Mouse (Mus musculus): ENCODE data around the gene Rpl6. TPM values are rescaled to one million over a fixed set of nuclear protein-coding genes. Genes with fewer than 3 reads are reported as not detected.
A peak's percentile ranks its signal among the peaks of the same experiment; 100 is the strongest.
"Not testable (repeated sequence)": the region's sequence is repeated elsewhere in the genome, so short reads cannot be mapped to it uniquely, and the experiment has no call there.

Gene Rpl6
- polyA plus RNA-seq, 1 experiment: 394 TPM

GRCm38 (mm10) chr5:121209755-121210600 lies 5.7 kb downstream of the Rpl6 start:
- peaks cover 2% of the 10 kb centered on the region; the same call in 1 of the 2 replicates for H3K4me1 ChIP-seq (ENCODE audit: control insufficient read depth, insufficient read depth, low read length)
- H3K27ac ChIP-seq (ENCODE audit: insufficient read depth, low read length): no peak overlapping the region
- no peak overlapping the region for H3K4me3 ChIP-seq (ENCODE audit: insufficient read depth, low read length)
- no peak for TF ChIP-seq CTCF (IDR thresholded peaks at IDR 0.05; ENCODE audit: extremely low read depth, insufficient read depth, low read length)
- no peak for TF ChIP-seq POLR2A (IDR thresholded peaks at IDR 0.05; ENCODE audit: extremely low read depth, insufficient read depth, low read length)

DNA sequence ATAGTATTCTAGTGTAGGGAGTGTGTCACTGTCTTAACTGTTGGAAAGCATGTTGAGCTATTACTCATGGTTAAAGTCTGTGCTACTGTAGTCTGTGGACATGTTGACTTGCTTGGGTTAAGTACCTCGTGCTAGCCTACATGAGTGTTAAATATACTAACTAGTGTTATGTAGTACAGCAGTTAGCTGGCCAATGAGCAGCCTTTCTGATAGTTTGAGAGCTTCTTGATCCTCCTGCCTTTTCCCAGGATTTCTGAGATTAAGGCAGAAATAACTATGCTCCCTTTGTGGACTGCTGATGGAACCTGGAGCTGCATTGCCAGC lies 6.3 kb downstream of the Rpl6 start:
- H3K27ac ChIP-seq (ENCODE audit: insufficient read depth, low read length): no peak overlapping the region
- TF ChIP-seq POLR2A (IDR thresholded peaks at IDR 0.05; ENCODE audit: extremely low read depth, insufficient read depth, low read length) (no peak), CTCF (IDR thresholded peaks at IDR 0.05; ENCODE audit: extremely low read depth, insufficient read depth, low read length) (no peak)
- H3K4me1 ChIP-seq (ENCODE audit: control insufficient read depth, insufficient read depth, low read length): peaks cover 2% of the 10 kb centered on the region; the same call in 1 of the 2 replicates
- H3K4me3 ChIP-seq (ENCODE audit: insufficient read depth, low read length): no peak overlapping the region

DNA sequence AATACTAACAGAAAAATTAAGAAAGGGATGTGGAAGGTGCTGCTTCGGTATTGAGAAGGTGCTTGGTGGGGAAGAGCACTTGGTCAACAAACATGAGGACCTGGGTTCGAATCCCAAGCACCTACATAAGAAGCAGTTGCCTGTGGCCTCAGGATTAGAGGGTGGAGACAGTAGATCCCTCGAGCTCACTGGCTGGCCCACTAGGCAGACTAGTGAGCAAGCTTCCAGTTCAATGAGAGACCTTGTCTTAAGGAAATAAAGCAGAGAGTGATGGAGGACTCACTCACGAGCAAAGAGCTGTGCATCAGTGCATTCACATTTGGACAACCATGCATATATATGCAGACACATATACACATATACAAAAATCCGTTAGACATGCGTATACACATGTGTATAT lies 7.8 kb downstream of the Rpl6 start:
- TF ChIP-seq CTCF (IDR thresholded peaks at IDR 0.05; ENCODE audit: extremely low read depth, insufficient read depth, low read length): no peak
- TF ChIP-seq POLR2A (IDR thresholded peaks at IDR 0.05; ENCODE audit: extremely low read depth, insufficient read depth, low read length): no peak
- H3K27ac ChIP-seq (ENCODE audit: insufficient read depth, low read length): no peak overlapping the region
- H3K4me3 ChIP-seq (ENCODE audit: insufficient read depth, low read length): no peak overlapping the region
- no peaks in the 10 kb centered on the region for H3K4me1 ChIP-seq (ENCODE audit: control insufficient read depth, insufficient read depth, low read length)

DNA sequence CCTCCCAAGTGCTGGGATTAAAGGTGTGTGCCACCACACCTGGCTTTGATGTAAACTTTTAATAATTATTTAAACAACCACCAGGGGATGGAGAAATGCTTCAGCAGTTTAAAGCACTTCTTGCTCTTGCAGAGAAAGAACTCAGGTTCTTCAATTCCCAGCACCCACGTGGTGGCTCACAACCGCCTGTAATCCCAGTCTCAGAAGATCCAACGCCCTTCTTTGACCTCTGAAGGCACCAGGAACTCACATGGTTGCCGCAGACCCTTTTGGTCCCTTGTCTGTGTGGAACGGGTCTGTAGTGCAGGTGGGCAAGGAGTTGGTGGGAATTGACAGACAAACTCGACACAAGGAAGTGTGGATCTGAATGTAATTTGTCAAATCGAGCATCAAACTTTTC lies 10.4 kb downstream of the Rpl6 start:
- H3K4me3 ChIP-seq (ENCODE audit: insufficient read depth, low read length): no peak overlapping the region
- no peak for TF ChIP-seq POLR2A (IDR thresholded peaks at IDR 0.05; ENCODE audit: extremely low read depth, insufficient read depth, low read length)
- TF ChIP-seq CTCF (IDR thresholded peaks at IDR 0.05; ENCODE audit: extremely low read depth, insufficient read depth, low read length): no peak
- no peaks in the 10 kb centered on the region for H3K4me1 ChIP-seq (ENCODE audit: control insufficient read depth, insufficient read depth, low read length)
- H3K27ac ChIP-seq (ENCODE audit: insufficient read depth, low read length): no peak overlapping the region

DNA sequence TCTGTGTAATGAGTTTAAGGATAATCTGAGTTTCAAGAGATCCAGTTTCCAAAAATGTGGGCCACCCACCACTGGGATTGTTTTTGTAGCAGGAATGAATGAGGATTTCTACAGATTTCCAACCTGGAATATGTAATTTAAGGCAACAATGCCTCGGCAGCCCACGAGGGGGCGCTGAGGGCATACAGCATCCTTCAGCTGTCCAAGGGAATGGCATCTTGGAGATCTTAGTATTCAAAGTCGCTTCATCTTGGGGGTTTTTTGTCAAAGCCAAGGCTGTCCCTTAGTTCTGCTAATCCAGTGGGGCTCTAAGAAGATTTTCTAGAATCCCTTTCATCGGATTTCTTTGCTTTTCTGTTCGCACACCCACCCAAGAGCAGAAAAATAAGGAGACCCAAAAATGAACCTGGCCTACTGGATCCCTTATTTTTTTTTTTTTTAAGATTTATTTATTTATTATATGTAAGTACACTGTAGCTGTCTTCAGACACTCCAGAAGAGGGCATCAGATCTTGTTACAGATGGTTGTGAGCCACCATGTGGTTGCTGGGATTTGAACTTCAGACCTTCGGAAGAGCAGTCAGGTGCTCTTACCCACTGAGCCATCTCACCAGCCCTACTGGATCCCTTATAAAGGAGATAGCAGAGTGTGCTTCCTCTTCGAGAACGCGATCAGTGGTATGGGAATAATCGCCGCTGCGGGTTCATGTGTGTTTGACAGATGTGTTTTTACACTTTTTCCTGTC lies 11.3 kb downstream of the Rpl6 start:
- TF ChIP-seq POLR2A (IDR thresholded peaks at IDR 0.05; ENCODE audit: extremely low read depth, insufficient read depth, low read length): no peak
- TF ChIP-seq CTCF (IDR thresholded peaks at IDR 0.05; ENCODE audit: extremely low read depth, insufficient read depth, low read length): peak; percentile 96
- Histone ChIP-seq H3K4me3 (ENCODE audit: insufficient read depth, low read length) (no peak overlapping the region), H3K4me1 (ENCODE audit: control insufficient read depth, insufficient read depth, low read length) (no peaks in the 10 kb centered on the region; the same call in 1 of the 2 replicates), H3K27ac (ENCODE audit: insufficient read depth, low read length) (no peak overlapping the region)

DNA sequence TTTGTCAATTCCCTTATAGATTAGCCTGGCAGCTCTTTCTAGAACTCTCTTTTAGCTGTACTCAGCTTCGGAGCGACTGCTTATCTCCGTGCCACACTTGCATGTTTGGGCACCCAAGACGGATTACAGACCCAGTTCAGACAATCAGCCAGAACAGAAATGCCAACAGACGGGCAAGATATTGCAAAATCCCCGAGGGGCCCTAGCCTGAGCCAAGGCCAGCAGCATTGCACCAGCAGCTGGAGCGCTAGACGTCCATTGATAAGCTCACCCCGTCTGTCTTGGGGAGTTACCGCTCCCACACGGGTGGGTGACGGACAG lies 11.8 kb downstream of the Rpl6 start:
- H3K4me3 ChIP-seq (ENCODE audit: insufficient read depth, low read length): no peak overlapping the region

GRCm38 (mm10) chr5:121216584-121217312 lies 12.5 kb downstream of the Rpl6 start:
- H3K4me3 ChIP-seq (ENCODE audit: insufficient read depth, low read length); H3K4me1 ChIP-seq (ENCODE audit: control insufficient read depth, insufficient read depth, low read length); H3K27ac ChIP-seq (ENCODE audit: insufficient read depth, low read length): not testable (repeated sequence)

More for the DNA sequence above, 11.8 kb downstream of the Rpl6 start:
- TF ChIP-seq CTCF (IDR thresholded peaks at IDR 0.05; ENCODE audit: extremely low read depth, insufficient read depth, low read length) (no peak), POLR2A (IDR thresholded peaks at IDR 0.05; ENCODE audit: extremely low read depth, insufficient read depth, low read length) (no peak)
- no peaks in the 10 kb centered on the region; the same call in 1 of the 2 replicates for H3K4me1 ChIP-seq (ENCODE audit: control insufficient read depth, insufficient read depth, low read length)
- no peak overlapping the region for H3K27ac ChIP-seq (ENCODE audit: insufficient read depth, low read length)

DNA sequence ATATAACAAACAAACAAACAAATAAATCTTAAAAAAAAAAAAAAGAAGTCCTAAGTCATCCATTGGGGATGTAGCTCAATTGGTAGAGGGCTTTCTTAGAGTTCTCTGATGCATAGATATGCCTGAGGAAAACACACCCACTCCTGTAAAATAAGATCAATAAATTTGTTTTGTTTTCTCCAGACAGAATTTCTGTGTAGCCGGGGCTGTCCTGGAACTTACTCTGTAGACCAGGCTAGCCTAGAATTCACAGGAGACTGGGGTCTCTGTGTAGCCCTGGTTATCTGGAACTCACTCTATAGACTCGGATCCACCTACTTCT lies 13.0 kb downstream of the Rpl6 start:
- no peaks in the 10 kb centered on the region; the same call in 1 of the 2 replicates for H3K4me1 ChIP-seq (ENCODE audit: control insufficient read depth, insufficient read depth, low read length)
- no peak overlapping the region for H3K27ac ChIP-seq (ENCODE audit: insufficient read depth, low read length)
- H3K4me3 ChIP-seq (ENCODE audit: insufficient read depth, low read length): no peak overlapping the region
- TF ChIP-seq POLR2A (IDR thresholded peaks at IDR 0.05; ENCODE audit: extremely low read depth, insufficient read depth, low read length) (no peak), CTCF (IDR thresholded peaks at IDR 0.05; ENCODE audit: extremely low read depth, insufficient read depth, low read length) (no peak)

GRCm38 (mm10) chr5:121219190-121219589 lies 14.9 kb downstream of the Rpl6 start:
- TF ChIP-seq CTCF (IDR thresholded peaks at IDR 0.05; ENCODE audit: extremely low read depth, insufficient read depth, low read length) (no peak), POLR2A (IDR thresholded peaks at IDR 0.05; ENCODE audit: extremely low read depth, insufficient read depth, low read length) (no peak)
- Histone ChIP-seq H3K4me3 (ENCODE audit: insufficient read depth, low read length) (no peak overlapping the region), H3K4me1 (ENCODE audit: control insufficient read depth, insufficient read depth, low read length) (no peaks in the 10 kb centered on the region; the same call in 1 of the 2 replicates), H3K27ac (ENCODE audit: insufficient read depth, low read length) (no peak overlapping the region)
